Mouse (Mus musculus): ENCODE results near the gene Gmfg. TPM values are rescaled to one million over a fixed set of nuclear protein-coding genes. Genes with fewer than 3 reads are reported as not detected.
A peak's percentile ranks its signal among the peaks of the same experiment; 100 is the strongest.

Gmfg gene
- 2.0 and 2.2 TPM in 2 replicates for polyA plus RNA-seq (2012; rRNA removed)

- H3K4me1 ChIP-seq (ENCODE audit: control insufficient read depth, insufficient read depth, low read length): 0 out of 2 replicates have a peak, but pooled peaks cover 4% of the 10 kb centered on the region
- H3K27me3 ChIP-seq (ENCODE audit: control insufficient read depth, insufficient read depth, low read length): no peaks in the 10 kb centered on the region
- peak within 1 kb of the TSS; percentile 83 for H3K4me3 ChIP-seq (replicated peaks; ENCODE audit: insufficient read depth, low read depth, low read length)
- TF ChIP-seq CTCF (IDR thresholded peaks at IDR 0.05; ENCODE audit: borderline replicate concordance, insufficient read depth, low read depth, low read length) (peak; percentile 65; the same call in 1 of the 2 replicates), POLR2A (IDR thresholded peaks at IDR 0.05; ENCODE audit: borderline replicate concordance, insufficient read depth, low read length) (no peak)
- DNase-seq: peak in 1 of 2 experiments; percentile 76
- 3% methylated on average over 16 of the region's 16 CpGs for WGBS
- peak within 1 kb of the TSS; percentile 24 for H3K27ac ChIP-seq (ENCODE audit: insufficient read depth, low read length)
Measured at GRCm38 (mm10) chr7:28436932-28437570, at the start of gene Gmfg. TSS of gene Gmfg (plus strand) at chr7:28437447.

- no peak for DNase-seq
- Histone ChIP-seq H3K27me3 (ENCODE audit: control insufficient read depth, insufficient read depth, low read length) (no peaks in the 10 kb centered on the region), H3K4me3 (replicated peaks; ENCODE audit: insufficient read depth, low read depth, low read length) (no peak overlapping the region), H3K4me1 (ENCODE audit: control insufficient read depth, insufficient read depth, low read length) (no peaks in the 10 kb centered on the region), H3K27ac (ENCODE audit: insufficient read depth, low read length) (no peak overlapping the region)
- WGBS: 96% methylated on average over 3 of the region's 3 CpGs
- TF ChIP-seq CTCF (IDR thresholded peaks at IDR 0.05; ENCODE audit: borderline replicate concordance, insufficient read depth, low read depth, low read length): no peak
- no peak for TF ChIP-seq POLR2A (IDR thresholded peaks at IDR 0.05; ENCODE audit: borderline replicate concordance, insufficient read depth, low read length)
Measured at GRCm38 (mm10) chr7:28390331-28390730, 46.9 kb upstream of the Gmfg start.

GRCm38 (mm10) chr7:28392429-28393271 is 44.6 kb upstream of the Gmfg start, which contains the start of the genes Med29 and Paf1:
TSS of gene Med29 (minus strand) at chr7:28392708.
TSS of gene Paf1 (plus strand) at chr7:28392951.
- Histone ChIP-seq H3K4me1 (ENCODE audit: control insufficient read depth, insufficient read depth, low read length) (no peaks in the 10 kb centered on the region), H3K27ac (ENCODE audit: insufficient read depth, low read length) (peak within 1 kb of the TSS; percentile 24), H3K27me3 (ENCODE audit: control insufficient read depth, insufficient read depth, low read length) (no peaks in the 10 kb centered on the region), H3K4me3 (replicated peaks; ENCODE audit: insufficient read depth, low read depth, low read length) (peak within 1 kb of the TSS; percentile 77)
- WGBS: under 1% methylated on average over 58 of the region's 58 CpGs
- peak; percentile 97 to 99 for DNase-seq
- TF ChIP-seq POLR2A (IDR thresholded peaks at IDR 0.05; ENCODE audit: borderline replicate concordance, insufficient read depth, low read length) (peak; percentile 89), CTCF (IDR thresholded peaks at IDR 0.05; ENCODE audit: borderline replicate concordance, insufficient read depth, low read depth, low read length) (no peak)

GRCm38 (mm10) chr7:28393272-28393951 is 43.8 kb upstream of the Gmfg start:
- no peaks in the 10 kb centered on the region for H3K4me1 ChIP-seq (ENCODE audit: control insufficient read depth, insufficient read depth, low read length)
- no peaks in the 10 kb centered on the region for H3K27me3 ChIP-seq (ENCODE audit: control insufficient read depth, insufficient read depth, low read length)
- DNase-seq: no peak
- H3K27ac ChIP-seq (ENCODE audit: insufficient read depth, low read length): peak overlapping the region; percentile 24
- 4% methylated on average over 22 of the region's 22 CpGs for WGBS
- no peak for TF ChIP-seq CTCF (IDR thresholded peaks at IDR 0.05; ENCODE audit: borderline replicate concordance, insufficient read depth, low read depth, low read length)
- no peak for TF ChIP-seq POLR2A (IDR thresholded peaks at IDR 0.05; ENCODE audit: borderline replicate concordance, insufficient read depth, low read length)
- peak overlapping the region; percentile 76 for H3K4me3 ChIP-seq (replicated peaks; ENCODE audit: insufficient read depth, low read depth, low read length)

- TF ChIP-seq POLR2A (IDR thresholded peaks at IDR 0.05; ENCODE audit: borderline replicate concordance, insufficient read depth, low read length) (no peak), CTCF (IDR thresholded peaks at IDR 0.05; ENCODE audit: borderline replicate concordance, insufficient read depth, low read depth, low read length) (no peak)
- H3K4me3 ChIP-seq (replicated peaks; ENCODE audit: insufficient read depth, low read depth, low read length): no peak overlapping the region
- H3K27ac ChIP-seq (ENCODE audit: insufficient read depth, low read length): no peak overlapping the region
- WGBS: 95% methylated on average over 4 of the region's 4 CpGs
- no peak for DNase-seq
- H3K4me1 ChIP-seq (ENCODE audit: control insufficient read depth, insufficient read depth, low read length): no peaks in the 10 kb centered on the region
- no peaks in the 10 kb centered on the region for H3K27me3 ChIP-seq (ENCODE audit: control insufficient read depth, insufficient read depth, low read length)
Measured at GRCm38 (mm10) chr7:28395425-28395824, 41.8 kb upstream of the Gmfg start.

GRCm38 (mm10) chr7:28398000-28398399 is 39.2 kb upstream of the Gmfg start:
- Histone ChIP-seq H3K27me3 (ENCODE audit: control insufficient read depth, insufficient read depth, low read length) (no peaks in the 10 kb centered on the region), H3K4me1 (ENCODE audit: control insufficient read depth, insufficient read depth, low read length) (no peaks in the 10 kb centered on the region), H3K27ac (ENCODE audit: insufficient read depth, low read length) (no peak overlapping the region), H3K4me3 (replicated peaks; ENCODE audit: insufficient read depth, low read depth, low read length) (no peak overlapping the region)
- 54% methylated on average over 3 of the region's 3 CpGs for WGBS
- no peak for DNase-seq
- no peak for TF ChIP-seq CTCF (IDR thresholded peaks at IDR 0.05; ENCODE audit: borderline replicate concordance, insufficient read depth, low read depth, low read length)
- no peak for TF ChIP-seq POLR2A (IDR thresholded peaks at IDR 0.05; ENCODE audit: borderline replicate concordance, insufficient read depth, low read length)

GRCm38 (mm10) chr7:28398696-28399340 is 38.4 kb upstream of the Gmfg start:
- H3K4me1 ChIP-seq (ENCODE audit: control insufficient read depth, insufficient read depth, low read length): no peaks in the 10 kb centered on the region
- H3K4me3 ChIP-seq (replicated peaks; ENCODE audit: insufficient read depth, low read depth, low read length): no peak overlapping the region
- no peaks in the 10 kb centered on the region for H3K27me3 ChIP-seq (ENCODE audit: control insufficient read depth, insufficient read depth, low read length)
- no peak for DNase-seq
- TF ChIP-seq CTCF (IDR thresholded peaks at IDR 0.05; ENCODE audit: borderline replicate concordance, insufficient read depth, low read depth, low read length): no peak
- TF ChIP-seq POLR2A (IDR thresholded peaks at IDR 0.05; ENCODE audit: borderline replicate concordance, insufficient read depth, low read length): no peak
- 85% methylated on average over 10 of the region's 10 CpGs for WGBS
- H3K27ac ChIP-seq (ENCODE audit: insufficient read depth, low read length): no peak overlapping the region

Data from cerebellum, adult 2 months (tissue).